Mouse (Mus musculus): ENCODE results near the gene Sez6l2.

DNA sequence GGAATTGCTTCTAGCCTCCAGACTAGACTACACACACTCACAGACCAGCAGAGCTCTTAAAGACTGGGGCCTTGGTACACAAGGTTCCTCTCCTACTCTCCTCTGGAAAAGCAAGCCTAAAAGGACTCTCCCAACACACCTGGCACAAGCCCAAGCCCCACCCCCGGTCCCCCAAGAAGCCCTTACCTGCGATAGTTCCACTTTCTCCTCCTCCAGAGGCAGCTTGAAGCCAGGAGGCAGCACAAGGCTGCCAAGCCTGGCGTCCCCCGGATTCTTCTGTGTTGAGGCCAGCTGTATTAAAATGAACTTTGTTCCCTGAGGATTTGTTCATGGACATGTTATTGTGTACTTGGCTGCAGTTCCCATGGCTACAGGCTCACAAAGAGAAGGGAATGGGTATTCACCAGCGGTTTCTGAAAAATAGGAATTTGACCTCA lies 27.7 kb upstream of the Sez6l2 start, which contains the start of gene Tmem219:
- no peak for TF ChIP-seq CTCF (conservative IDR thresholded peaks at IDR 0.05; ENCODE audit: low read length)
- no peak for TF ChIP-seq POU5F1 (IDR thresholded peaks at IDR 0.05; ENCODE audit: borderline replicate concordance, low read length)
- TF ChIP-seq NANOG (IDR thresholded peaks at IDR 0.05; ENCODE audit: borderline replicate concordance, low read length) = no peak
